Mouse (Mus musculus) kidney, adult 2 months (tissue): ENCODE measurements at regions not wholly inside any gene's neighbourhood (a gene's known extent, or its start where the extent isn't known, plus 50 kb on each side); places are given as distances from the start of the nearest gene placed in this dataset.

Source experiments
- CTCF ChIP-seq: fragments of 200-500 bp; conservative IDR thresholded peaks from 2 replicates; pipeline ENCODE4 v1.5.1; 2011; ENCODE audit warnings: low read depth, mild to moderate bottlenecking, control low read depth, low read length, moderate library complexity, mixed read lengths; ENCODE audit not compliant: insufficient read depth, insufficient read length
- POLR2A ChIP-seq: fragments of 200-500 bp; IDR thresholded peaks from one replicate; pipeline ENCODE4 v1.6.1; 2011; ENCODE audit warnings: low read depth, low read length, control low read depth

- no peak for TF ChIP-seq CTCF
- TF ChIP-seq POLR2A = no peak
Measured at GRCm38 (mm10) chr10:68901168-68901567, 177.7 kb downstream of the Tmem26 start.
